Mouse (Mus musculus) liver, embryonic 15.5 days (tissue): Measurements from ENCODE around the gene Ndn. TPM values are rescaled to one million over a fixed set of nuclear protein-coding genes. Genes with fewer than 3 reads are reported as not detected.

ENCODE experiments used
- ATAC-seq: fragments of 200-750 bp; cut with Nextera tagmentation; 2 replicates; pipeline ENCODE4 v1.8.0; 2017; ENCODE audit warnings: moderate number of reproducible peaks, mild to moderate bottlenecking, moderate library complexity; ENCODE audit not compliant: insufficient read depth
- H3K27ac ChIP-seq: fragments of 300-500 bp; sonication (generic); replicated peaks from 2 replicates; pipeline ENCODE4 v1.5.1; 2015; ENCODE audit warnings: mild to moderate bottlenecking, inconsistent platforms
- H3K27me3 ChIP-seq: fragments of 300-500 bp; sonication (generic); 2 replicates; pipeline ENCODE4 v1.6.1; 2015; ENCODE audit warnings: mild to moderate bottlenecking, inconsistent platforms
- H3K36me3 ChIP-seq: fragments of 300-500 bp; sonication (generic); replicated peaks from 2 replicates; pipeline ENCODE4 v1.6.1; 2015; ENCODE audit warnings: moderate library complexity, mild to moderate bottlenecking, inconsistent platforms
- H3K4me1 ChIP-seq: fragments of 300-500 bp; sonication (generic); replicated peaks from 2 replicates; pipeline ENCODE4 v1.6.1; 2015; ENCODE audit warnings: inconsistent platforms
- H3K4me2 ChIP-seq: fragments of 300-500 bp; sonication (generic); 2 replicates; pipeline ENCODE4 v1.6.1; 2015; ENCODE audit warnings: moderate library complexity, mild to moderate bottlenecking, inconsistent platforms
- H3K4me3 ChIP-seq: fragments of 300-500 bp; sonication (generic); replicated peaks from 2 replicates; pipeline ENCODE4 v1.5.1; 2015; ENCODE audit warnings: mild to moderate bottlenecking, inconsistent platforms
- H3K9ac ChIP-seq: fragments of 300-500 bp; sonication (generic); 2 replicates; pipeline ENCODE4 v1.6.1; 2015; ENCODE audit warnings: moderate library complexity, mild to moderate bottlenecking, inconsistent platforms
- H3K9me3 ChIP-seq: fragments of 300-500 bp; sonication (generic); replicated peaks from 2 replicates; pipeline ENCODE4 v1.6.1; 2016; ENCODE audit warnings: inconsistent platforms
- WGBS: fragments of 180-500 bp; shearing (Covaris S2); methylation state at CpG from one replicate; pipeline ENCODE4 v1.1.7; 2015; ENCODE audit warnings: mixed read lengths; ENCODE audit not compliant: insufficient replicate concordance; 5-methylcytosine and 5-hydroxymethylcytosine counted together
- polyA plus RNA-seq: library from polyadenylated mRNA; unstranded; fragments of >200 nt; fragmentation: Nextera tagmentation; extraction: Ambion mirVana; gene quantifications from 2 replicates; pipeline ENCODE4 v1.2.1, GENCODE M21; 2015

Ndn gene
- polyA plus RNA-seq, result 5.7 and 6.2 TPM in 2 replicates

DNA sequence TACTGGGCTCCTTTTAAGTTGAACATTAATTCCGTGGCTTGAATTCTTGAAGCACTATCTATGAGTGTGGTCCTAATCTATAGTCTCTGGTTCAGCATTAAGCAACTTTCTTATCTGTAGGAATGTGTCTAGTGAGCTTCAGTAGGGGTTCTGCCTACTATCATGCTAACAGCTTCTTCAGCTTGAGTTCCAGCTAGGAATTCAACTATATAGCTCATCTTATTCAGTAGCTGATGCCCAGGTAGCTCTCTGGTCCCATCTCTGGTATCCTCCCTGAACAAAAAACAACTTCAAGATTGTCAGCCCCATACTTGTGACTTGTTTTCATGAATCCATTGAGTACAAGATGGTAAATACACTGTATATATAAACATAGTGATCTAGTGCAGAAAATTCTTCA lies at the start of gene Ndn:
Gene Ndn, plus strand, starts transcription at position 301 of the 400 bp plus-strand sequence.
- WGBS, result 36% methylated on average over 1 of the region's 1 CpGs
- ATAC-seq, result no peak
- Histone ChIP-seq H3K4me2 (no peak within 1 kb of the TSS), H3K4me1 (no peaks in the 10 kb centered on the region), H3K27ac (no peak within 1 kb of the TSS), H3K4me3 (no peak within 1 kb of the TSS), H3K9ac (no peak within 1 kb of the TSS), H3K27me3 (0 out of 2 replicates have a peak, but pooled peaks cover 5% of the 10 kb centered on the region), H3K9me3 (no peaks in the 10 kb centered on the region), H3K36me3 (no peaks in the 10 kb centered on the region)

DNA sequence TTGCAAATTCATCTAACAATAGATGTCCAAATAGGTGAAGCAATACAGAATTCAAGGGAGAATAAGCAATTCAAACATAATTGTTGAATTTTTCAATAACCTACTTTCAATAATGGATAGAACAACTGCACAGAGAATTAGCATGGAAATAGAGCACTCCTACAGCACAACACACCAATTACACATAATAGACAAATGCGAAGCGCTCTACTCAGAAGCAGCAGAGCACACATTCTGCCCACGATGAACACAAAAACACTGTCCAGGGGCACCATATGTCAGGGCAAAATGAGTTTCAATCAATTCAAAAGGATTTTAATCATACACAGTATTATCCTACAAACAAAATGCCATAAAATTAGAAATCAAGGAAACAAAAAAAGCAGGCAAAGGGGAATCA lies 43.9 kb upstream of the Ndn start:
- Histone ChIP-seq H3K4me3 (no peak overlapping the region), H3K9ac (no peak overlapping the region), H3K4me2 (no peak overlapping the region), H3K27ac (no peak overlapping the region), H3K36me3 (no peaks in the 10 kb centered on the region), H3K4me1 (no peaks in the 10 kb centered on the region), H3K27me3 (no peaks in the 10 kb centered on the region), H3K9me3 (no peaks in the 10 kb centered on the region)
- WGBS, result 76% methylated on average over 3 of the region's 3 CpGs
- no peak for ATAC-seq

DNA sequence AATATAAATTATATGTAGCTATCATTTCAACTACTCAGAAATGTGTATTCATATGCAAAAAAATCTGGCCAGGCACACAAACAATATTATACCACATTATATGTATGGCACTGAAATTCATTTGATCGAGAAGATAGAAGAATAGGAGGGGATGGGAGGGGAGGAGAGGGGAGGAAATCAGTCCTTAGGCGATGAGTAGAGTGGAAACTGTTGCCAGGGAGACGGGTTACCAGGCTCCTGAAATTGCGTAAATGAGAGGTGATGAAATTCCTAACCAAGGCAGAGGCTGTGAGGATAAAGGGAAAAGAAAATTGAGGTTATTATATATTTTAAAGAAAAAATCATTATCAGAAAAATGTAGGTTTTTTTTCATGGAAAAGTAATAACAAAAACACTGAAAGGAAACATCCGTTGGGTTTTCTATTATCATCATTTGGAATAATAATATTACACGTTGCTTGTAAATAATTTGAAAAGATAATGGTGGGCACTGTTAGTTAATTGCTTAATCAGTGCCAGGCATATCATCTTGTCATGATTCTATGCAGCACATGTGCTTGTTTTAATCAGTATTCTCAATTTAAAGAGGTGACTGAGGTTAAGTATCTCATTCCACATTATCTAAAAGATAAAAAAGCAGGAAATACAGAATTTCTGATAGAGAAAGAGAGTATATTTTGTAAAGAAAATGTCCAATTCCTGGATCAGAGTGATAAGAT lies 39.3 kb upstream of the Ndn start:
- Histone ChIP-seq H3K9ac (no peak overlapping the region), H3K9me3 (no peaks in the 10 kb centered on the region), H3K4me1 (no peaks in the 10 kb centered on the region), H3K4me2 (no peak overlapping the region), H3K36me3 (no peaks in the 10 kb centered on the region), H3K4me3 (no peak overlapping the region), H3K27me3 (no peaks in the 10 kb centered on the region), H3K27ac (no peak overlapping the region)
- WGBS, result 43% methylated on average over 6 of the region's 6 CpGs
- ATAC-seq, result no peak

DNA sequence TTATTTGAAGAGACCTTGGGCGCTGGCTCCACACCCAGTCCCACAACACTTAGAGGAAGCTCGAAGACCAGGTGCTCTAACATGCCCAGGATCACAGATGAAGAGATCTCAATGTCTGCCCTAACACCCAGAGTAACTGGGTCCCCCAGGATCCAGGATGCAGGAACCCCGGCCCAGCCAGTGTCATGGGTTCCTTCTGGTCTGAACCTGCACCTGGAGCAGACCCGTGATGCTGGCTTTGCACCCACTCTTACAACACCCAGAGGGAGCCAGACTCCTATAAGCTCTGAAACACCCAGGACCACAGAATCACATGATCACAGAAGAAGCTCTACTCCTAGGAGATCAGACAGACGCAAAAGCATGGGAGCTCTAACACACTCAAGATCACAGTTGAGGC lies 29.6 kb upstream of the Ndn start:
- ATAC-seq, result no peak
- H3K27me3 ChIP-seq, result no peaks in the 10 kb centered on the region
- H3K9ac ChIP-seq, result no peak overlapping the region
- H3K4me2 ChIP-seq, result no peak overlapping the region
- no peaks in the 10 kb centered on the region for H3K9me3 ChIP-seq
- H3K4me1 ChIP-seq, result no peaks in the 10 kb centered on the region
- H3K27ac ChIP-seq, result no peak overlapping the region
- no peak overlapping the region for H3K4me3 ChIP-seq
- 40% methylated on average over 5 of the region's 5 CpGs for WGBS
- no peaks in the 10 kb centered on the region for H3K36me3 ChIP-seq

DNA sequence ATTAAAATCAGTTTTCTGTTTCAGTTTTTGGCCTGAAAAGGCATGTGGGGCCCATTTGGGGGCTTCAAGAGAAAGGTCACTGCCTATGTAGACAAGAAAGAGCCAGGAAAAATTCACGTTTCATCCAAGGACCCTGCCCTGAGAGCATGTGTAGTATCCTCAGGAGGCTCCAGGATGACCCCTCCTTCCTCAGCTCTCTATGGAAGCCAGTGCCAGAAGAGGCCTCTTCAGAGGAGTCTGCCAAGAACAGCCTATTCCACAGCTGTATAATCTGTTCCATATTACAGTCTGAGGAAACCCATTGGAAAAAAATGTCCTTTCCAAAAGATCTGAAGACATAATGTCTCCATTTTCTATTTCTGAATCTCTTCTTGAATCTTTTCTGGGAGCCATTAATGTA lies 958 bp upstream of the Ndn start:
- Histone ChIP-seq H3K9ac (no peak overlapping the region), H3K27me3 (0 out of 2 replicates have a peak, but pooled peaks cover 5% of the 10 kb centered on the region), H3K4me1 (no peaks in the 10 kb centered on the region), H3K36me3 (no peaks in the 10 kb centered on the region), H3K4me2 (no peak overlapping the region), H3K27ac (no peak overlapping the region), H3K9me3 (no peaks in the 10 kb centered on the region), H3K4me3 (no peak overlapping the region)
- ATAC-seq, result no peak
- 10% methylated on average over 1 of the region's 1 CpGs for WGBS

DNA sequence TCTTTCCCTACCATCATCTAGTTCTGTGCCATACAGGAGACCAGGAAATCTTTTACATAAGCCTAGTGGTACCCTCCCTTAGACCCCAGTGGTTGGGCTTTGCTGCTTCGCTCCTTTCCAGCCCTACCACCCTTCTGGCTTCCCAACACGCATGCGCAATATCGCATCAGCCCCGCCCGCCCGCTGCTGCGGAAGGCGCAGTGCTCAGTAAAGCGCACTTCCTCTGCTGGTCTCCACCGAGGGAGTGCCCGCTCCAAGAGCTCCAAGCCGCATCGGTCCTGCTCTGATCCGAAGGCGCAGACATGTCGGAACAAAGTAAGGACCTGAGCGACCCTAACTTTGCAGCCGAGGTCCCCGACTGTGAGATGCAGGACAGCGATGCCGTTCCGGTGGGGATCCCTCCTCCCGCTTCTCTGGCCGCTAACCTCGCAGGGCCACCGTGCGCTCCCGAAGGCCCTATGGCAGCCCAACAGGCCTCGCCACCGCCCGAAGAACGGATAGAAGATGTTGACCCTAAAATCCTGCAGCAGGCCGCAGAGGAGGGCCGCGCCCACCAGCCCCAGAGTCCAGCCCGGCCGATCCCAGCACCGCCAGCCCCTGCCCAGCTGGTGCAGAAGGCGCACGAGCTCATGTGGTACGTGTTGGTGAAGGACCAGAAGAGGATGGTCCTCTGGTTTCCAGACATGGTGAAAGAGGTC lies 1.9 kb downstream of the Ndn start:
- Histone ChIP-seq H3K27ac (no peak overlapping the region), H3K27me3 (0 out of 2 replicates have a peak, but pooled peaks cover 5% of the 10 kb centered on the region), H3K4me3 (peak overlapping the region; percentile 22; the same call in 1 of the 2 replicates), H3K4me2 (peak overlapping the region; percentile 39), H3K4me1 (no peaks in the 10 kb centered on the region), H3K36me3 (no peaks in the 10 kb centered on the region), H3K9me3 (no peaks in the 10 kb centered on the region), H3K9ac (no peak overlapping the region)
- 13% methylated on average over 42 of the region's 42 CpGs for WGBS
- ATAC-seq, result no peak

DNA sequence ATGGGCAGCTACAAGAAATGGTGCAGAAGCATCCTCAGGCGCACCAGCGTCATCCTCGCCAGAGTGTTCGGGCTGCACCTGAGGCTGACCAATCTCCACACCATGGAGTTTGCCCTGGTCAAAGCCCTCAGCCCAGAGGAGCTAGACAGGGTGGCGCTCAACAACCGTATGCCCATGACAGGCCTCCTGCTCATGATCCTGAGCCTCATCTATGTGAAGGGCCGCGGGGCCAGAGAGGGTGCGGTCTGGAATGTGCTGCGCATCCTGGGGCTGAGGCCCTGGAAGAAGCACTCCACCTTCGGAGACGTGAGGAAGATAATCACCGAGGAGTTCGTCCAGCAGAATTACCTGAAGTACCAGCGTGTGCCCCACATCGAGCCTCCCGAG lies 2.4 kb downstream of the Ndn start:
- H3K4me2 ChIP-seq, result peak overlapping the region; percentile 39; the same call in 1 of the 2 replicates
- peak overlapping the region; percentile 22; the same call in 1 of the 2 replicates for H3K4me3 ChIP-seq
- H3K4me1 ChIP-seq, result no peaks in the 10 kb centered on the region
- H3K36me3 ChIP-seq, result no peaks in the 10 kb centered on the region
- H3K27me3 ChIP-seq, result 0 out of 2 replicates have a peak, but pooled peaks cover 5% of the 10 kb centered on the region
- H3K9me3 ChIP-seq, result no peaks in the 10 kb centered on the region
- no peak for ATAC-seq
- 29% methylated on average over 17 of the region's 17 CpGs for WGBS
- no peak overlapping the region for H3K9ac ChIP-seq
- H3K27ac ChIP-seq, result no peak overlapping the region

DNA sequence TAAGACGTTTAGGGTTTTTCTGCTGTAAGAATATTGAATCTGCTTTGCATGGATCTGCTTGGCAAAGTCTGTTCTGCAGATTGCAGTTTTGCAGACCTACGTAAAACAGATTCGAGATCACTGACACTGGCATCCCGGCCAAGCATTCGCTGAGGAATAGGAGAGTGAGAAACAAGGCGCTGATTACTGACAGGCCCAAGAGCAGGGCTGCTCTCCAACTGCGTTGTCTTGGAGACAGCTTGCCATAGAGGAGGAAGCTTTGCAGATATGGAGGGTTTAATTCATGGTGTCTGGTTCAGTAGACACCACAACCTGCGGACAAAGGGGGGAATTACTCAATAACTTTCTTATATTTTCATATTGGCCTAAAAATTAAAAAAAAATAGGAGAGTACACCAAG lies 4.9 kb downstream of the Ndn start:
- WGBS, result 43% methylated on average over 8 of the region's 8 CpGs
- Histone ChIP-seq H3K9ac (no peak overlapping the region), H3K4me3 (no peak overlapping the region), H3K27ac (no peak overlapping the region), H3K9me3 (no peaks in the 10 kb centered on the region), H3K36me3 (no peaks in the 10 kb centered on the region), H3K4me2 (no peak overlapping the region), H3K27me3 (0 out of 2 replicates have a peak, but pooled peaks cover 5% of the 10 kb centered on the region), H3K4me1 (no peaks in the 10 kb centered on the region)
- no peak for ATAC-seq

DNA sequence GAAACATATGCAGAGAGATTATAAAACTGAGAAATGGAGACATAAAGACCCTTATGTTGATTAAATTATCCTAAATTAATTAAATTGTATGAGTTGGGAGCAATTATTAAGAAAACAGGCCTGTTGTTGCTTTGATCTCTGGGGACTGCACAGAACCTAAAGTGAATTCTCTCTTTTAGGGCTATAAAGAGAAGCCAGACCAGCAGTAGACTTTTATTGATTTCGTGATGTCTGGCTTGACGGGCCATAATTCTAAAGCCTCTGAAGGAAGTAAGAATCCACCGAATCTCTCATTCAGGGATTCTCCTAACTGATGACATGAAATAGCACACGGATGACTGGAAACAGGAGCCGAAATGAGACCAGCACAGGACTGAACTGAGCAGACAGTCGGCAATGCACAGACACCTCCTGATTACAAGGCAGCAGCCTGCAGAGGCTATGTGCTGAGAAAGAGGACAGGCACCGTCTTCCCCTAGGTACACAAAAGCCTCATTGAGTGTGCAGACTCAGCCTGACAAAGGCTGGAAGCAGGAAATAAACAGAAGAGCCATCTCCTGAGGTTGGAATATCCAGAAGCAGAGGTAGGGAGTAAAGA lies 18.8 kb downstream of the Ndn start:
- Histone ChIP-seq H3K27me3 (no peaks in the 10 kb centered on the region), H3K4me1 (no peaks in the 10 kb centered on the region), H3K4me2 (no peak overlapping the region), H3K9me3 (no peaks in the 10 kb centered on the region), H3K27ac (no peak overlapping the region), H3K9ac (no peak overlapping the region), H3K36me3 (no peaks in the 10 kb centered on the region), H3K4me3 (no peak overlapping the region)
- 54% methylated on average over 7 of the region's 7 CpGs for WGBS
- no peak for ATAC-seq

DNA sequence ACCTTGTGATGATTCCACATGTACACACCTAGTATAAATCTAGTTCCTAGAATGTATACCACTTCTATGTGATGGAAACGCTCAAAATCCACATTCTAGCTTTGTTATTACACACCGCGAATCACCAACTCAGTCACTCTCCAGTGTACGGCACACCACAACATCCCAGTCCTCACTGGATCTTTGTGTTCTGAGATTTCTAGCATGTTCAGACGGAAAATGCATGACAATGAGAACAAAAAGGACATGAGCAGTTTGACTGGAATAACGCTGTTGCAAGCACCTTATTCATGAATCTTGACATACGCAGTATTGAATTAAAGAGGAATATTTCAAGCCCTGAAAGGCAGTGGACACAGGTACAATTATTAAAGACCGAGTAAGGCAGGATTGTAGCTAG lies 20.4 kb downstream of the Ndn start:
- no peaks in the 10 kb centered on the region for H3K9me3 ChIP-seq
- WGBS, result 66% methylated on average over 8 of the region's 8 CpGs

DNA sequence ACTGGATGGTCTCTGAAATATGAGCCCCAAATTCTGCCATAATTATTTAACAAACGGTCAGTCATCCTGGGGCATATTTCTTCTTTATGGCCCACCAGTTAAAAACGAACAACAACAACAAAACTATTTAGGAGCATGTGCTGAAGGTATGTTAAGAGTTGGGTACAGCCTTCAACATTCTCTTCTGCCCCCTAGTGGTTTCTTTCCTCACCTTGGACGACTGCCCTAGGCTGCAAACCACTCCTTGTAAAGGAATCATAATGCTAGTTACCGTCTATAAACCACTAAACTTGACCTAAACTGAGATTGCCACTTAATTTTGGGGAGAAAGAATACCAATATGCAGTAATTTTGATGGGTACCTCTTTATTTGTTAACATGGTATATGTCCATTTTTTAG lies 29.3 kb downstream of the Ndn start:
- H3K4me3 ChIP-seq, result no peak overlapping the region
- 19% methylated on average over 4 of the region's 4 CpGs for WGBS
- H3K4me2 ChIP-seq, result no peak overlapping the region
- no peak for ATAC-seq
- H3K4me1 ChIP-seq, result no peaks in the 10 kb centered on the region
- H3K27ac ChIP-seq, result no peak overlapping the region
- H3K9ac ChIP-seq, result no peak overlapping the region
- H3K27me3 ChIP-seq, result 0 out of 2 replicates have a peak, but pooled peaks cover 7% of the 10 kb centered on the region
- no peaks in the 10 kb centered on the region for H3K9me3 ChIP-seq
- no peaks in the 10 kb centered on the region for H3K36me3 ChIP-seq

More for the DNA sequence above, 20.4 kb downstream of the Ndn start:
- Histone ChIP-seq H3K36me3 (no peaks in the 10 kb centered on the region), H3K4me3 (no peak overlapping the region), H3K9ac (no peak overlapping the region), H3K4me1 (no peaks in the 10 kb centered on the region), H3K4me2 (no peak overlapping the region), H3K27ac (no peak overlapping the region), H3K27me3 (no peaks in the 10 kb centered on the region)
- ATAC-seq, result no peak
